Mouse (Mus musculus) adrenal gland (tissue): ENCODE measurements around the gene Far2.
"Not testable (repeated sequence)": the region's sequence is repeated elsewhere in the genome, so short reads cannot be mapped to it uniquely, and the experiment has no call there.

ENCODE experiments used
- intact Hi-C: fragments of 180-260 bp; cut with DNase I; formaldehyde crosslinking; loops from one replicate; pipeline ENCODE4 v1.15.1; 2025

Far2 gene

GRCm38 (mm10) chr6:148116371-148116770 is 69.3 kb downstream of the Far2 start:
- intact Hi-C loops = no loop called here

GRCm38 (mm10) chr6:148116907-148117306 is 69.8 kb downstream of the Far2 start:
- intact Hi-C loops = no loop called here

GRCm38 (mm10) chr6:148117696-148118095 is 70.6 kb downstream of the Far2 start:
- intact Hi-C loops = no loop called here

- intact Hi-C loops = no loop called here
Observed at GRCm38 (mm10) chr6:148120703-148121102, 73.6 kb downstream of the Far2 start.

- intact Hi-C loops = not testable (repeated sequence)
Observed at GRCm38 (mm10) chr6:148126851-148127250, 79.8 kb downstream of the Far2 start.

- intact Hi-C loops = no loop called here
Observed at GRCm38 (mm10) chr6:148132314-148132713, 85.3 kb downstream of the Far2 start.

GRCm38 (mm10) chr6:148133536-148133935 is 86.5 kb downstream of the Far2 start:
- intact Hi-C loops = no loop called here

- intact Hi-C loops = loop anchor here (5.0 kb wide), 1 partner anchor 219 kb away; no protein-coding TSS in a partner anchor
Observed at GRCm38 (mm10) chr6:148135769-148136382, 88.8 kb downstream of the Far2 start.

- intact Hi-C loops = loop anchor here (5.0 kb wide), 1 partner anchor 222 kb away; no protein-coding TSS in a partner anchor
Observed at GRCm38 (mm10) chr6:148139288-148139995, 92.4 kb downstream of the Far2 start.

- intact Hi-C loops = no loop called here
Observed at GRCm38 (mm10) chr6:148141874-148142273, 94.8 kb downstream of the Far2 start.

GRCm38 (mm10) chr6:148142421-148142820 is 95.4 kb downstream of the Far2 start:
- intact Hi-C loops = no loop called here

GRCm38 (mm10) chr6:148152305-148152704 is 105.2 kb downstream of the Far2 start:
- intact Hi-C loops = not testable (repeated sequence)

- intact Hi-C loops = no loop called here
Observed at GRCm38 (mm10) chr6:148172904-148173303, 125.8 kb downstream of the Far2 start.

GRCm38 (mm10) chr6:148185694-148186093 is 138.6 kb downstream of the Far2 start:
- intact Hi-C loops = no loop called here

GRCm38 (mm10) chr6:148193972-148194701 is 147.1 kb downstream of the Far2 start:
- intact Hi-C loops = no loop called here

- intact Hi-C loops = no loop called here
Observed at GRCm38 (mm10) chr6:148199177-148199576, 152.1 kb downstream of the Far2 start.

- intact Hi-C loops = no loop called here
Observed at GRCm38 (mm10) chr6:148199729-148200128, 152.7 kb downstream of the Far2 start.

GRCm38 (mm10) chr6:148205134-148205533 is 158.1 kb downstream of the Far2 start:
- intact Hi-C loops = no loop called here

GRCm38 (mm10) chr6:148207522-148207921 is 160.5 kb downstream of the Far2 start:
- intact Hi-C loops = no loop called here

- intact Hi-C loops = loop anchor here (10.0 kb wide), 1 partner anchor 683 kb away; the partner anchor contains the start of gene Caprin2
Observed at GRCm38 (mm10) chr6:148211391-148211876, 164.4 kb downstream of the Far2 start.

GRCm38 (mm10) chr6:148211897-148212680 is 165.0 kb downstream of the Far2 start, which contains the start of gene Ergic2:
Gene Ergic2, minus strand, starts transcription at chr6:148212374.
- intact Hi-C loops = loop anchor here (10.0 kb wide), 1 partner anchor 683 kb away; the partner anchor contains the start of gene Caprin2
